Mouse (Mus musculus): ENCODE results near the gene Nprl2. TPM values are rescaled to one million over a fixed set of nuclear protein-coding genes. Genes with fewer than 3 reads are reported as not detected.

Nprl2 gene
- polyA plus RNA-seq, 1 experiment from 2014 or later: 48.0 TPM

- Histone ChIP-seq H3K27ac (replicated peaks) (no peak overlapping the region), H3K9me3 (replicated peaks) (no peaks in the 10 kb centered on the region), H3K36me3 (peaks cover 39% of the 10 kb centered on the region), H3K4me2 (replicated peaks) (no peak overlapping the region), H3K9ac (no peak overlapping the region), H3K4me1 (peaks cover 50% of the 10 kb centered on the region), H3K4me3 (replicated peaks) (no peak overlapping the region), H3K27me3 (no peaks in the 10 kb centered on the region)
- ATAC-seq (ENCODE audit: insufficient number of reproducible peaks, low FRiP score, low TSS enrichment, low read depth): no peak
- WGBS: 92% methylated on average over 3 of the region's 3 CpGs
Measured at GRCm38 (mm10) chr9:107538711-107539110, 3.3 kb upstream of the Nprl2 start.

- Histone ChIP-seq H3K27me3 (no peaks in the 10 kb centered on the region), H3K9me3 (replicated peaks) (no peaks in the 10 kb centered on the region), H3K4me2 (replicated peaks) (no peak overlapping the region), H3K36me3 (peaks cover 50% of the 10 kb centered on the region), H3K4me1 (peaks cover 47% of the 10 kb centered on the region), H3K27ac (replicated peaks) (no peak overlapping the region), H3K4me3 (replicated peaks) (no peak overlapping the region), H3K9ac (no peak overlapping the region)
- 93% methylated on average over 8 of the region's 8 CpGs for WGBS
- ATAC-seq (ENCODE audit: insufficient number of reproducible peaks, low FRiP score, low TSS enrichment, low read depth): no peak
Measured at GRCm38 (mm10) chr9:107539940-107540339, 2.1 kb upstream of the Nprl2 start.

GRCm38 (mm10) chr9:107540420-107540819, 1.6 kb upstream of the Nprl2 start:
- Histone ChIP-seq H3K27me3 (no peaks in the 10 kb centered on the region), H3K9me3 (replicated peaks) (no peaks in the 10 kb centered on the region), H3K27ac (replicated peaks) (no peak overlapping the region), H3K4me2 (replicated peaks) (peak overlapping the region; percentile 91; the same call in 1 of the 2 replicates), H3K36me3 (peaks cover 55% of the 10 kb centered on the region), H3K9ac (no peak overlapping the region), H3K4me3 (replicated peaks) (no peak overlapping the region), H3K4me1 (peaks cover 42% of the 10 kb centered on the region)
- no peak for ATAC-seq (ENCODE audit: insufficient number of reproducible peaks, low FRiP score, low TSS enrichment, low read depth)
- WGBS: 62% methylated on average over 4 of the region's 4 CpGs

- Histone ChIP-seq H3K27me3 (no peaks in the 10 kb centered on the region), H3K9me3 (replicated peaks) (no peaks in the 10 kb centered on the region), H3K4me2 (replicated peaks) (peak overlapping the region; percentile 91), H3K9ac (no peak overlapping the region), H3K4me1 (peaks cover 37% of the 10 kb centered on the region), H3K4me3 (replicated peaks) (peak overlapping the region; percentile 81), H3K36me3 (peaks cover 56% of the 10 kb centered on the region), H3K27ac (replicated peaks) (no peak overlapping the region)
- 31% methylated on average over 10 of the region's 10 CpGs for WGBS
- no peak for ATAC-seq (ENCODE audit: insufficient number of reproducible peaks, low FRiP score, low TSS enrichment, low read depth)
Measured at GRCm38 (mm10) chr9:107541005-107541404, 1.0 kb upstream of the Nprl2 start.

- Histone ChIP-seq H3K4me1 (peaks cover 37% of the 10 kb centered on the region), H3K4me2 (replicated peaks) (peak overlapping the region; percentile 91), H3K27ac (replicated peaks) (peak overlapping the region; percentile 75), H3K9ac (peak overlapping the region; percentile 59), H3K27me3 (no peaks in the 10 kb centered on the region), H3K36me3 (peaks cover 53% of the 10 kb centered on the region), H3K9me3 (replicated peaks) (no peaks in the 10 kb centered on the region), H3K4me3 (replicated peaks) (peak overlapping the region; percentile 81)
- ATAC-seq (ENCODE audit: insufficient number of reproducible peaks, low FRiP score, low TSS enrichment, low read depth): no peak
- 1% methylated on average over 11 of the region's 11 CpGs for WGBS
Measured at GRCm38 (mm10) chr9:107542352-107542686, 293 bp downstream of the Nprl2 start.

- WGBS: 35% methylated on average over 8 of the region's 8 CpGs
- H3K9me3 ChIP-seq (replicated peaks): no peaks in the 10 kb centered on the region
- peak overlapping the region; percentile 81 for H3K4me3 ChIP-seq (replicated peaks)
- H3K27ac ChIP-seq (replicated peaks): 0 out of 2 replicates have a peak overlapping the region, but pooled peaks have one; percentile 75
- peaks cover 49% of the 10 kb centered on the region for H3K36me3 ChIP-seq
- H3K4me2 ChIP-seq (replicated peaks): peak overlapping the region; percentile 91
- no peaks in the 10 kb centered on the region for H3K27me3 ChIP-seq
- peaks cover 38% of the 10 kb centered on the region for H3K4me1 ChIP-seq
- no peak for ATAC-seq (ENCODE audit: insufficient number of reproducible peaks, low FRiP score, low TSS enrichment, low read depth)
- H3K9ac ChIP-seq: peak overlapping the region; percentile 59
Measured at GRCm38 (mm10) chr9:107542721-107543120, 695 bp downstream of the Nprl2 start.

- H3K27ac ChIP-seq (replicated peaks): no peak overlapping the region
- H3K27me3 ChIP-seq: no peaks in the 10 kb centered on the region
- H3K4me2 ChIP-seq (replicated peaks): no peak overlapping the region; the same call in 1 of the 2 replicates
- H3K9me3 ChIP-seq (replicated peaks): no peaks in the 10 kb centered on the region
- no peak for ATAC-seq (ENCODE audit: insufficient number of reproducible peaks, low FRiP score, low TSS enrichment, low read depth)
- no peak overlapping the region for H3K4me3 ChIP-seq (replicated peaks)
- WGBS: 86% methylated on average over 11 of the region's 11 CpGs
- H3K9ac ChIP-seq: no peak overlapping the region
- H3K4me1 ChIP-seq: peaks cover 41% of the 10 kb centered on the region
- H3K36me3 ChIP-seq: peaks cover 44% of the 10 kb centered on the region
Measured at GRCm38 (mm10) chr9:107543299-107543698, 1.3 kb downstream of the Nprl2 start.

- Histone ChIP-seq H3K4me3 (replicated peaks) (no peak overlapping the region), H3K36me3 (peaks cover 34% of the 10 kb centered on the region), H3K4me1 (peaks cover 41% of the 10 kb centered on the region), H3K4me2 (replicated peaks) (no peak overlapping the region), H3K27me3 (no peaks in the 10 kb centered on the region), H3K27ac (replicated peaks) (no peak overlapping the region), H3K9ac (no peak overlapping the region), H3K9me3 (replicated peaks) (no peaks in the 10 kb centered on the region)
- WGBS: 93% methylated on average over 17 of the region's 17 CpGs
- no peak for ATAC-seq (ENCODE audit: insufficient number of reproducible peaks, low FRiP score, low TSS enrichment, low read depth)
Measured at GRCm38 (mm10) chr9:107544196-107544700, 2.2 kb downstream of the Nprl2 start.

GRCm38 (mm10) chr9:107544729-107545128, 2.7 kb downstream of the Nprl2 start:
- Histone ChIP-seq H3K9me3 (replicated peaks) (no peaks in the 10 kb centered on the region), H3K4me3 (replicated peaks) (no peak overlapping the region), H3K36me3 (peaks cover 29% of the 10 kb centered on the region), H3K27ac (replicated peaks) (no peak overlapping the region), H3K4me1 (peaks cover 44% of the 10 kb centered on the region), H3K27me3 (no peaks in the 10 kb centered on the region), H3K4me2 (replicated peaks) (no peak overlapping the region), H3K9ac (no peak overlapping the region)
- ATAC-seq (ENCODE audit: insufficient number of reproducible peaks, low FRiP score, low TSS enrichment, low read depth): no peak
- WGBS: 91% methylated on average over 12 of the region's 12 CpGs

GRCm38 (mm10) chr9:107545199-107545598, 3.2 kb downstream of the Nprl2 start:
- peaks cover 47% of the 10 kb centered on the region for H3K4me1 ChIP-seq
- H3K4me2 ChIP-seq (replicated peaks): no peak overlapping the region
- H3K36me3 ChIP-seq: peaks cover 25% of the 10 kb centered on the region
- ATAC-seq (ENCODE audit: insufficient number of reproducible peaks, low FRiP score, low TSS enrichment, low read depth): no peak
- no peak overlapping the region for H3K4me3 ChIP-seq (replicated peaks)
- no peak overlapping the region for H3K27ac ChIP-seq (replicated peaks)
- no peaks in the 10 kb centered on the region for H3K27me3 ChIP-seq
- no peak overlapping the region for H3K9ac ChIP-seq
- no peaks in the 10 kb centered on the region for H3K9me3 ChIP-seq (replicated peaks)
- WGBS: 81% methylated on average over 10 of the region's 10 CpGs

GRCm38 (mm10) chr9:107545602-107546001, 3.6 kb downstream of the Nprl2 start:
- H3K9ac ChIP-seq: no peak overlapping the region
- H3K4me3 ChIP-seq (replicated peaks): no peak overlapping the region
- no peaks in the 10 kb centered on the region for H3K27me3 ChIP-seq
- no peak overlapping the region for H3K4me2 ChIP-seq (replicated peaks)
- H3K4me1 ChIP-seq: peaks cover 49% of the 10 kb centered on the region
- no peak overlapping the region for H3K27ac ChIP-seq (replicated peaks)
- 11% methylated on average over 3 of the region's 3 CpGs for WGBS
- ATAC-seq (ENCODE audit: insufficient number of reproducible peaks, low FRiP score, low TSS enrichment, low read depth): no peak
- no peaks in the 10 kb centered on the region for H3K9me3 ChIP-seq (replicated peaks)
- H3K36me3 ChIP-seq: peaks cover 22% of the 10 kb centered on the region

- WGBS: 2% methylated on average over 20 of the region's 20 CpGs
- peak; percentile 52; the same call in 1 of the 2 replicates for ATAC-seq (ENCODE audit: insufficient number of reproducible peaks, low FRiP score, low TSS enrichment, low read depth)
- H3K9ac ChIP-seq: no peak within 1 kb of the TSS
- peaks cover 22% of the 10 kb centered on the region for H3K36me3 ChIP-seq
- peaks cover 54% of the 10 kb centered on the region for H3K4me1 ChIP-seq
- no peaks in the 10 kb centered on the region for H3K9me3 ChIP-seq (replicated peaks)
- H3K27me3 ChIP-seq: no peaks in the 10 kb centered on the region
- H3K4me2 ChIP-seq (replicated peaks): peak within 1 kb of the TSS; percentile 41
- H3K27ac ChIP-seq (replicated peaks): 0 out of 2 replicates have a peak within 1 kb of the TSS, but pooled peaks have one; percentile 23
- peak within 1 kb of the TSS; percentile 18 for H3K4me3 ChIP-seq (replicated peaks)
Measured at GRCm38 (mm10) chr9:107547026-107547425, 5.0 kb downstream of the Nprl2 start, which contains the start of gene Zmynd10. Gene Zmynd10 (plus strand): TSS chr9:107547298.

All from embryonic facial prominence, embryonic 15.5 days (tissue).